Mouse (Mus musculus): ENCODE results near the gene Gnai3. TPM values are rescaled to one million over a fixed set of nuclear protein-coding genes. Genes with fewer than 3 reads are reported as not detected.

The Gnai3 gene
- total RNA-seq, 2 experiments from 2014 or later: 18.3 to 20.0 TPM

DNA sequence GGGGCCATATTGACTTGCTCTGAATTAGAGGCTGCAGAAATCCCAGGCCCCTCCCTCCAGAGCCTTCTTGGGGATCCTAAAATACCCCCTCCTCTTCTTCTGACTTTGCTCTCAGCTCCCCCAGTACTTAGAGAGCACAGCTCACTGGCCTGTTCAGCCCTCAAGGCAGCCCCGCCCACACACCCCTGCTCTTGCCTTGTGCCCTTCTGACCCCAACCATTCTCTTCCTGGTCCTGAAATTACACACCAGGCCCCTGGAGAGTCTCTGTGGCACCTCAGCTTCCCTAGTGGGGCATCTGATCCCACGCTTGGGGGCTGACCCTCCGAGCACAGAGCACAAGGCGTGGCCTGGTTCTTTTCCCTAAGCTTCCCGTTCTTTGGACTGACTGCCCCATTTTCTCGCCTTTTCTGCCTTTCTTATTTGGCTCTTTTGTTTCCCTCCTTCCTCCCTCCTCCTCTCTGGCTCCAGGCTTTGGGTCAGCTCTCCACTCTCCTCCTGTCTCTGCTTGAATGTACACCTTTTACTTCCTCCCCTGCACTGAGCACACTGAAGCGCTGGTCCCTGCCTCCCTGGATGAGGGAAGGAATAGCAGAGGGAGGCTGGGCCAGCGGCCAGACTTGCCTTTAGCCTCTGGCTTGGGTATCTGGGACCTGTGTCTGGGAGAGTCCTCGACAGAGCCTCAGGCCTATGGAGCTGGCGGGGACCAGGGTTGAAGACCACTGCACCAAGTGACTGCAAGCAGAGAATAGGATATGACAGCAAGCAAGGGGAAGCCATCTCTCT, 19.8 kb upstream of the Gnai3 start:
- no peak for DNase-seq
- intact Hi-C loops (cut with DNase I): loop anchor here (2.0 to 5.0 kb wide), 2 partner anchors 87 to 223 kb away; no protein-coding TSS in a partner anchor

DNA sequence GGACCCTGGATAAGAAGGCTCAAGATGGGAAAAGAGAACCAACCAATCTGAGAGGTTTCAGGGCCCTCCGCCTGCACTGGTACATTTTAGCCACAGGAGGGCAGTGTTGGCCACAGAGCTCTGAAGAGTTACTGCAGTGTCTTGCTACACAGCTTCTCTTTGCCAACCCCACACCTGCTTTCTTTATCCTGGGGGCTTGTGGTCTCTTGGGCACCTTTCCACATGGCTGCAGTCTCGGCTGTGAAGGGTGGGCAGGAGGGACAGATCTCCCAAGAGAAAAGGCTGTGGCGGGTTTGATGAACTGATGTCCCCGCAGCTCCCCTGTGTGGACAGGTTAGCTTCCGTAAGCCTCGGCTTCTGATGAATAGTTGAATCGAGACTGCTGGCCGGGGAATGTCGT, 18.9 kb upstream of the Gnai3 start:
- intact Hi-C loops (cut with DNase I): loop anchor here (1.0 to 5.0 kb wide), 3 partner anchors 39 to 224 kb away; no protein-coding TSS in a partner anchor

DNA sequence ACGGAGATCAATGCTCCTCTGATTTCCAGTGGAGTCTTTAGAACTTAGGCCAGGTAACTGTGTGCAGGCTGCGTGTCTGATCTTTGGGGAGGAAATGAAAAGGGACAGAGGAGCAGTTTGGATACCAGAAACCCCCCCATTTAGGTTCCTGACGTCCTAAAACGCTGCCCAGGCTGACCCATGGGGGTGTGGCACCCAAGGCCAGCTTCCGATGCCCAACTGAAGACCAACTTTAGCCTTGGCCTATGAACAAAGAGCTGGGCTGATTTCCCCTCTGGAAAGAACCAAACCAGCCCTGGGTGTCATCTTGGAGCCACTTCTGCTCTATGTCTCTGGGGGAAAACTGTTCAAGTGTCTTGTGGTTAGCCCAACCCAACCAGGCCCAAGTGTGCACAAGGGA, 18.1 kb upstream of the Gnai3 start:
- DNase-seq: no peak
- intact Hi-C loops (cut with DNase I): loop anchor here (1.0 to 2.0 kb wide), 2 partner anchors 40 to 225 kb away; no protein-coding TSS in a partner anchor

More for the DNA sequence above, 18.9 kb upstream of the Gnai3 start:
- peak; percentile 81 to 82 for DNase-seq

DNA sequence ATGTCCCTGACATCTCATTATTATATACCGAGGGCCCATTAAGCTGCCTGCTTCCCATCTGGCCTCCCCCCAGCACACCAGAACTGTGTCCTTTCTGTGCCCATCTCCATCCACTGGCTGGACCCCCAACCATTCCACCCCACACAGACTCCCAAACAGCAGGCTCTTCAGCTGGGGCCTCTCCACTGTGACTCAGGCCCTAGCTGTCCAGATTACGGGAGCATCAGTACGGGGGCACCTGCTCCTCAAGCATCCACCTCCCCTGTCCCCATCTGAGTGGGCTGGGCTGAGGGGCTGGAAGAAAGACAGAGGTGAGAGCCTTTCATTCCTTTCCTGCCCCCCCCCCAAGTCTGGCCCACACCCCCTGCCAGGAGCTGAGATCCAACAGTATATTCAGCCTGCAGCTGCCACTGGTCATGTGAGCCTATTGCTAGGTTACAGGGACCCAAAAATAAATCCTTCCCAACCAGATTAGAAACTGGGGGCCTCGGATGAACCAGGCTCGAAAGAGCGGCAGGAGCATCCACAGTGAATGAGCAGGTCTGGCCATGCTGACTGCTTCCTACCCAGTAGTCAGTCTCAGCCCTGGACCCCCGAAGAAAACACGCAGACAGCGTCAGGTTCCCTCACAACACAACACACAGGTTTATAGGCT, 12.6 kb upstream of the Gnai3 start:
- no peak for DNase-seq
- intact Hi-C loops (cut with DNase I): no loop called here

DNA sequence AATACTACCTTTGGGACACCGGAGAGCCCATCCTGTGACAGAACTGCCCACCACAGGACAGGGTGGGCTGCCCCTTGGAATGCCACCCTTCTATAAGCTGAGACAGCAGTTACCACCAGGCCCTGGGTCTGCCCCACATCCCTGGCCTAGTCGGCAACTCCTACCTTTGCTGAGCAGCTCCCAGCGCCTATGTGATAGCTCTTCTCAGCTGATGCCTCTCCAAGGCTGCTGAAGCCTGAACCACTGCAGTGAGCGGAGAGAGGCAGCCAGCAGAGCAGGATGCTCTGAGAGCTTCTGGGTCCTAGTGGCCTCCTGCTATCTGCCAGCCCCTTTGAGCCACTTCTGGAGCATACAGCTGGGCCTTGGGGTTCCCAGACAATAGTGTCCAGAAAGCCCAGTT, 8.7 kb upstream of the Gnai3 start, which contains the start of gene Gpr61:
Gene Gpr61, minus strand, starts transcription at position 227 of the 400 bp plus-strand sequence.
- DNase-seq: no peak
- intact Hi-C loops (cut with DNase I): no loop called here

DNA sequence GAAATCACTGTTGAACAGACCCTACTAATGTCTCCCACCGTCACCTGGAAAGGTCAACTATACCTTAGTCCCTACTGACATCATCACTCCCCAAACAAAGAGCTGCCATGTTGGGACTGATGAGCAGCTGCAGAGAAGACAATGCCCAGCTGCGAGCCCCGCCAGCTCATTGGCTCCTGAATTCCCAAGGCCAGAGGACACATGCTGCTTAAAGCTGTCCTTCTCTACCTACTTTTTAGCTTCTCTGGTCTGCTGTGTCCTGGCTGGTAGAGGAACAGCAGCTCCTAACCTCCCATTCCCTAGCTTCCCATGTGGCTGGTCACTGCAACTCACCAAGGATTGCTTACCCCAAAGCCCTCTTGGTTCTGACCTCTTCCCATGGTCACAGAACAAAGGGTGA, 6.3 kb upstream of the Gnai3 start:
- intact Hi-C loops (cut with DNase I): no loop called here
- no peak for DNase-seq

DNA sequence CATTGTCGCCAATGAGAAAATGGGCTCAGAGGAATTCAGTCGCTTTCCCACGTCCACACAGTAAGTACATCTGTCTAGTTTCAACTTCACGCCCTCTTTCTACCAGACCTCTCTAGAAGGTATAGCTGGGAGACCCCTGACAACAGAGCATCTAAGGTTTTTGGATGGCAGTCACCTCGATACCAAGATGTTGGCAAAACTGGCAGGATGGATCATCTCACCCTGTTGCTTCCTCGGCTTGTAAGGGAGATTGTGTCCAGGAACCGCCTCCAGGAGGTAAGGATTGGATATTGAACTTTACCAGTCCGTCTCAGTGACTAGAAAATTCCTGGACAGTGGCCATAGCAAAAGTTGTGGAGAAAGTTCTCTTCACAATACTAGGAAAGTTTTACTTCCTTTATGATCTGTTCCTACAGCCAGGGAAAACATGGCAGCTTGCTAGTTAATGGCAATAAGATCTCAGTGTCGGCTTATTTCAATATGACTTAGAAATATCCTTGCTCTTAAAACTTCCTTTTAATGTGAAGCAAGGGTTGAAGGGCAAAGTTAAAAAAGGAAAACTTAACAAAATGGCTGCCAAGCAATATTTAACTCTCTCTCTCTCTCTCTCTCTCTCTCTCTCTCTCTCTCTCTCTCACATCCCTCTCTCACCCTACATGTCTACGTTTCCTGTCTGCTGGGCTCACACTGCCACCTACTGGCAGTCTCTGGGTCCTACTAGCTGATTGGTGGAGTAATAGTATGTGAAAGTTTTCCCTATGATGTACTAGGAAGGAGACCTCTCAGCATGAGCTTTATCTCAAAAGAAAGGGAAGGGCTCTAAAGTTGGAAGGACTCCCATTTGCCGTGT, 1.7 kb upstream of the Gnai3 start:
- peak; percentile 89 to 90 for DNase-seq
- intact Hi-C loops (cut with DNase I): loop anchor here (1.0 to 5.0 kb wide), 5 partner anchors 77 to 450 kb away; partner anchors contain the start of gene Ahcyl1

DNA sequence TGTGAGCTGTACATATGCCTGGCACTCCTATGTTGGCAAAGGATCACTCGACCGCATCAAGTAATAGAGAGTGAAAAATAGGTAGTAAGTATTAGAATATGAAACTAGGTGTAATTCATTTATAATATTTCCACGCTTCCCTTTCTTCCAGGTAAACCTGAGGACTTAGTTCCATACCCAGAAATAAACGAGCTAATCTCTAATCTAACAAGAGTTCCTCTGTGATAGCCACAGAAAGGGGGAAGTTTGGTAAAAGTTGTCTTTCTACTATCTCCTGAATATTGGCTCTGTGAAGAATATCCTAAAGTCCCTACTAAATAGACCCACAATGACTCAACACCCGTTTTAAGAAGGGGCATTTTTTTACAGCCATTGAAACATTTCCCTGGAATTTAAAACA, 725 bp upstream of the Gnai3 start:
- DNase-seq: no peak
- intact Hi-C loops (cut with DNase I): loop anchor here (2.0 to 5.0 kb wide), 3 partner anchors 209 to 449 kb away; partner anchors contain the start of gene Ahcyl1

DNA sequence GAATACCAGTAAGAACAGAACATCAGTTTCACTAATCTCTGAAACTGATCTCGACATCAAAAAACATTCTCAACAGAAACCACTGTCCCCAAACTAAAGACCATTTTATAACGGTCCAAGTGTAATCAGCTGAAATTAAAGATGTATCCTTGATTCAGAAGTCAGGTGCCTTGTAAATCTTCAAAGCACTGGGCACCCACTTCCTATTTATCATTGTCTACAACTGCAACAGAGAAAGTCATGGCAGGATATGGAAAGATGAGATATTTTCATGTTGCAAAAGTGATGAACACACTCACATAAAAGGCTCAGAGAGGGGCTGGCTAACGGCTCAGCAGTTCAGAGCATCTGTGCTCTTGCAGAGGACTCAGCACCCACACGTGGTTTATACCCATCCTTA, 5.2 kb downstream of the Gnai3 start:
- no peak for DNase-seq
- intact Hi-C loops (cut with DNase I): no loop called here

DNA sequence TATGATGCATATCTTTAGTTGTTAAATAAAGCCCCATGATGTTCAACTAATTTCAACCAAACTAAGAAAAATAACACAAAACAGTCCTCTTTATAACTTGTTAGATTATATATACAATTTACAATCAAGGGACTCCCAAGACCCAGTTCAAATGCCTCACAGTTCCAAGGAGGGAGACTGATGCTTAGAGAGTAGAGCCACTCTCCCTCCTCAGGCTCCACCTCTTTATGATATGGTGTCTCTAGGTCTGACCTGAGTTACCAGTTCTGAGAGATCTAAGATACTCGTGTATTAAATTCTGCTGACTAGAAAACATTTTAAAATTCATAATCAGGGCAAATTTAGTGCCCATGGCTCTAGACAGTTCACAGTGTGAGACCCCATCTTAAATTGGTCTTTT, 6.8 kb downstream of the Gnai3 start:
- intact Hi-C loops (cut with DNase I): no loop called here
- no peak for DNase-seq

DNA sequence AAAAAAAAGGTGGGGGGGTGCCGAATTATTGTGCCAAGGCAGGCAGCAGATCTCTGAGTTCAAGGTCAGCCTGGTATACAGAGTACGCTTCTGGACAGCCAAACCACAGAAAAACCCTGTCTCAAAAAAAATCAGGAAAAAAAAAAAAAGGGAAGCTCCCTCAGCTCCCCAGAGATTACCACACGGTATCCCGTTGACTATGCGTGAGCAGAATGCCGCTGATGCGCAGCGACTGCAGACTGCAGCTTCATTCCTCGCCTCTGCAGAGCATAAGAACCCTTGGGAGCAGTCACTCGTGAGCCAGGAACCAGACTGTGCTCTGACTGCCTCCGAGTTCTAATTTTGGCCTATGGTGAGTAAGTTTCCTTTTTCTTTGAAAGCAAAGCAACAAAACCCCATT, 11.2 kb downstream of the Gnai3 start:
- intact Hi-C loops (cut with DNase I): no loop called here
- DNase-seq: no peak

DNA sequence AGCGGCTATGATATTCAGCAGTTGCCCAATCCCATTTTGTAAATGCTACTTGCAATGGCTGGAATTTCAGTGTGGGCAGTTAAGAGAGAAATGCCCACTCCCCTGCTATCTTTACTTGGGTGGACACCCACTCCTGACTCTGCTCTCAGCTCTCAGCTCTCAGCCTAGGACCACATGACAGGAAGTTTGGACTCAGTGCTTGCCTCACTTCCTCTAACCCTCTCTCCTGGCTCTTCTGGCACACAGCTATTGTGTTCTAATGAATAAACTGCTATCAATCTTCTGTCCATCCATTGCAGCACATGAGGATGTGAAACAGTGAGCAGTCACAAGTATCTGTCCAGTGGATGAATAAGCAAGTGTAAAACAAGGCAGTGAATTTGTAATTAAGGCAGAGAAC, 13.5 kb downstream of the Gnai3 start:
- DNase-seq: no peak
- intact Hi-C loops (cut with DNase I): no loop called here

DNA sequence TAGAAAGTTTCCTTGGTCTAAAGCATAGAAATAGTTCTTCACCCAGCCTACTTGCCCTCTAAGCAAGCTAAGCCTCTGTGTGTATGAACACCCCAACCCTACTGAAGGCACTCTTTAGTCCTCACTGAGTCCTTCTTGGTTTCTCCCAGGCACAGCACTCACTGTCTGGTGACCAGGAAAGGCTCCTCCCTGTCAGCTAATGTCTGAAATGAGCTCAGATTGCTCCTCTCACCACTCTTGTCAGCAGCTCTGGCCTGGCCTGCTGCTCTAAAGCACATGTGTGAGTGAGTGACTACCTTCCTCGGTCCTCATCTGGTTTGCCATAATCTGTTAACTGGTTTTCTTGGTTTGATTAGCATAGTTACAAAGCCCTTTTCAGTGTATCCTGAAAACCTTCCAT, 14.1 kb downstream of the Gnai3 start:
- intact Hi-C loops (cut with DNase I): no loop called here
- DNase-seq: no peak

DNA sequence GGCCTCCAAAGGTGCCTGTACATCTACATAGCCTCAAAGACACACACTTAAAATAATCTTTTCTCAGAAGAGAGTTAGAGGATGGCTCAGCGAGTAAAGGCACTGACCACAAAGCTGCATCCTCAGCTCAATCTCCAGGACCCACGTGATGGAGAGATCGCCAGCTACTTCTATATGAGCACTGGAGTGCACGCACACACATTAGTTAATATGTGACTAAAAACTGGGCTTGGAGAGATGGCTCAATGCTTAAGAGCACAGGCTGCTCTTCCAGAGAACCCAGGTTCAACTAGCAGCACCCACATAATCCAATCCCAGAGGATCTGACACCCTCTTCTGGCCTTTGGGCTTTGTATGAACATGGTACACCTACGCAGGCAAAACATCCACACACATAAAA, 14.7 kb downstream of the Gnai3 start:
- intact Hi-C loops (cut with DNase I): no loop called here
- no peak for DNase-seq

DNA sequence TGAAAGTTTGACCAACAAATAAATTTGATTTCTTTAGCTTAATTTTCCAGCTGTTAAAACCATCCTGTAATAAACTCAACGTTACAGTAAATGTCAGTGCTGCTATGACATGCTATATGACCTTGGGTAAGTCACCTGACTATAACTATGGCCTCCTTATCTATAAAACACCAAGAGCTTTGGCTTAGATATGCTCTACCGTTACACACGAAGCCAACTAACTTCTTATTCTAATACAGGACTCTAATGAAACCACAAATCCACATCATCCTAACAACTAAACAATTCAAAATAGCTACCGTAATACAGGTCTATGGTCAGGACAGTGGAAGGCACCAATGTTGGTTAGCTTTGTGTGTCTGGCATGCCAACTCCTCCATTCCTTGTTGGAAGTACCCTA, 16.1 kb downstream of the Gnai3 start:
- intact Hi-C loops (cut with DNase I): no loop called here
- no peak for DNase-seq

DNA sequence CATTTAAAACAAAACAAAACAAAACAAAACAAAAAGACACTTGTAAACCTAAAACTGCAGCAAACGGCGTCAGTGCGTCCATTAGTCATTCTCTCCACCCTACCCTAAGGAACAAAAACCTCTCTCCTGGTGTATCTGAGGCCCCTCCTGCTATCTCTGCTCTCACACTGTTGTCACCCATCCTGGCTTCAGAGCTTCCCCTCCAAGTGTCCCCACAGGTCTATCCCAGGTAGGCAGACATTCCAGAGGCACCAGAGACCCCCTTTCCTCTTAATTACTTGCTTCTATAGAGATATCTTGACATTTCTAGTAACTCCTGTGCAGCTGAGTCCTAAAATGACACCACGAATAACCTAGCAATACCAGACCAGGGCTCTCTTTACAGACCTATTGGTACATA, 16.6 kb downstream of the Gnai3 start:
- DNase-seq: no peak
- intact Hi-C loops (cut with DNase I): no loop called here

DNA sequence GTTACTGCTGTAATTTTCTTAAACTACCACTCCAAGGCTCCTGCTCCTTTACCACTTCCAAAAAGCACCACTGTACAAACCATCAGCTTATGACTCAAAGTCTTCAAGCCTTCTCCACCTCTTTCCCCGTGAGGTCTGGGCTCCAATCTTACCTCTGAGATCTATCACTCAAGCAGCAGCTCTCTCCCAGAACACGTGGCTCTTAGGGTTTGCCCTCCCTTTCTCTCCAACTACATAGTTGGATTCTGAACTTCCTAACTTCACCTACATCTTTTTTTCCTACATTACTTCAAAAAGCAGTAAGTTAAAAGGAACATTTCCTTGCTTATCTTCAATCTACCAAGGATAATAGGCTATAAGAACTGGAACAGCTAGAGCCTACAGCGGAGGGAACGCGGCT, 17.4 kb downstream of the Gnai3 start:
- intact Hi-C loops (cut with DNase I): no loop called here
- DNase-seq: no peak

DNA sequence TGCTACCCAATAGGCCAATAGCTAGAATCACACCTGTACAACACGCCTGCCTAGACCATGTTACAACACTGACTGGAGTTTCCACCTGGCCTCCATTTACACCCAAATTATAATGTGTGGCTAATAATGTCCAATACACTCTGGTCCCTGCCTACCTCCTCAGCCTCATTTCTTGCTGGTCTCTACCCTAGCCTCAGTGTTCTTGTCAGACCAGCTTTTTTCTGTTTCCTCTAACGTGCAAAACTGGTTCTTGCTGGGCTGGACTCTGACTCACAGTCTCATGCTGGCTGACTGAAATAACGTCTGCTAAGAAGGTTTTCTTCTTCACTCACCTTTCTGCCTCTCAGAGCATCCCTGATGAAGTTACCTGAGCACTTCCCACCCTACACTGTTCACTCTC, 19.6 kb downstream of the Gnai3 start:
- DNase-seq: no peak
- intact Hi-C loops (cut with DNase I): no loop called here

DNA sequence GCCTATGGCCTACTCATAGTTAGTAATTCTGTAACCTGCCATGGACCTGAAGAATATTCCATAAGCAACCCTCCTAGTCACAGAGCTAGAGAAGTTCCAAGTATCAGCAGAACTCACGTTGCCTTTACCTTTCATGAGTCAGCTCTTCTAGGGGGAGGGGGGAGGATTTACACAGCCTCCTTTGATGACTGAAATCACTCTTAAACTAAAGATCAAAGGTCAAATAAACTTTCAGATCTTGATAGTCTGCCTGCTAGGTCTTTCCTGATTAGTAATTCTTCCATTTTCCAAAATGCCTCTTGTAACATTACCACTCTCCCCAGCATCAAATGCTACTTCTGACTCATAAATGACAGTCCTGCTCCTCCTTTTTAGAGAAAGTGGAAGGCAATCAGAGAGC, 21.8 kb downstream of the Gnai3 start:
- intact Hi-C loops (cut with DNase I): no loop called here
- DNase-seq: no peak

DNA sequence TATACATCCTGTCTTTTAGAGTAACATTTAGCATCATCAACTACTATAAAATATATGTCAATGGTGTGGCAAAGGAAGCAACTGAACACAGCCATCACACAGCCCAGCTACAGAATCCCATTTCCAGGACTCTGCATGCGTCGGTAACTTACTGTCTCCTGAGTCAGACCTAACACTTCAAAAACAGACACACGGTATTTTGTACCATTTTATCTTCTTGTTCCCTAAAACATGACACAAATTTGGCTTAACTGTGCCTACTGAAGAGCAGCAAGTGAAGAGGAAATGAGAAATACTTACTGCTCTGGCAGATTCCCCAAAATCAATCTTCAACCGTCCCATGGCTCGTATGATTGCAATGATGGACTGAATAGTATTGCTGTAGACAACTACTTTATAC, 22.7 kb downstream of the Gnai3 start:
- intact Hi-C loops (cut with DNase I): no loop called here
- DNase-seq: no peak

DNA sequence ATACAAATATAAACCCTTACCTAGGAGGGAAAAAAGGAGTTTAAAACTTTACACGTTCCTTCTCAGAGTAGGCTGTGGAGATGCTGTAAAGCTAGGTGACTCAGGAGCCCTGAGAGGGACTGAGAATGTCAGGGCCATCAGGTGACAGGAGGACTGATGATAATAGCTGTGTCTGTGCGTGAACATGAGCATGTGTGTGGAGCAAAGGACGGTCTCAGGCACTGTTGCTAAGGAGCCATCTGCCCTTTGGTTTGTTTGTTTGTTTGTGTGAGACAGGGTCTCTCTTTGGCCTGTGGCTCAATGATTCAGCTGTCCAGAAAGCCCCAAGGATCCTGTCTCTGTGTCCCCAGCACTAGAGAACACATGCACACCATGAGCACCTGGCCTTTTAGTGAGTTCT, 24.8 kb downstream of the Gnai3 start:
- intact Hi-C loops (cut with DNase I): no loop called here
- DNase-seq: no peak
